Mouse (Mus musculus) left cerebral cortex, adult 11 months (tissue): Measurements from ENCODE around the gene Mgarp.

Experiments
- DNase-seq: peaks from one replicate; pipeline ENCODE4 v3.0.0; 2022; ENCODE audit warnings: low spot score

Mgarp gene

DNA sequence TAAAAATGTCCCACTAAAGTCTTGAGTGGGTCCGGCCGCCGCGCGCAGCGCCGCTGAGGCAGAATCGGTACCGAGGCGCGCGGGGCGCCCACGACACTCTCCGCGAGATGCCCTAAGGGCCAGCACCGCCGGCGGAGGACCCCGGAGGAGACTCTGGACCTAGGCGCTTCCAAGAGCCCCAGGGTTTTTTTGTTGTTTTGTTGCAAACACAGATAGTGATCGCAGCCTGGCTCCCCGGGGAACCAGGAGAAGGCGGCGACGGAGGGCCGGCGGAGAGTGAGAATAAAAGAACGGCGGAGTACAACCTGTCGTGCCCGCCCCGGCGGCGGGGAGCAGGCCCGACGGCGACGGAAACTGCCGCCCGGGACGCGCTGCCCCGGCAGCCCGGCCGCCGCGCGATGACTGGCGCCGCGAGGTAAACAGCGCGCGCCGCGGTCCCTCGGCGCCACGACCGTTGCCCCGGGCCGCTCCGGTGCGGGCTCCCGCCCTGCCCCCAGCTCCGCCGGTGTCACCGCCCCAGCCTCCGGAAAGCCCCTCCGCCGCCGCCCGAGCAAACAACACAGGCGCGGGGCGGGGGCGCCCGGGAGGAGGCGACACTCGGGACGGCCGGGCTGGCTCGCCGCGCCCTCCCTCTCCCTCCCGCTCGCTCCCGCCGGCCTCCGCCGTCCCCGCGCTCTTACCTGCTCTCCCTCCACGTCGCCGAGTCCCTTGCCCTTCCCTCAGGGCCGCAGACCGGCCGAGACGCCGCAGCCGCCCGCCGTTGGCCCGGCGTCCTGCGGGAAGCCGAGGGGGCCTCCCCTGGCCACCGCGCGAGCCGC lies 56.6 kb downstream of the Mgarp start:
- DNase-seq: no peak

DNA sequence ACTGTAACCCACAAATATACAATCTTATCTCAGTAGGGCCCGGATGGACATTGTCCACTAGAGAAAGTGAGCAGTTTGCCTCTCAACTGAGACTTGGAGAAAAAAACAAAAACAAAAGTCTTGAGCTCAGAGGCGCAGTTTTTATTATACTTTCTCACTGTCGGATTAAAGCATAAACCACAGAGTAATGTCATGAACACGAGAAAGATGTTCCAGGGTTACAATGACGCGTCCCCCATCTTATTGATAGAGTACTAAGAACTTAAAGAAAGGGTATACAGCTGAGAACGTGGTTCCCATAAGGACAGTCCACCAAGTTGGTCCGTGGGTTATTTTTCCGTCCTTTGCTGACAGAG lies 57.2 kb downstream of the Mgarp start:
- no peak for DNase-seq
